Mouse (Mus musculus) retina, postnatal 1 day (tissue): ENCODE data around the gene Tmem40.

ENCODE experiments used
- DNase-seq: peaks from one replicate; pipeline ENCODE4 v3.0.0-alpha.2; 2012

Tmem40 gene

GRCm38 (mm10) chr6:115698699-115699098 is 63.5 kb downstream of the Tmem40 start:
- no peak for DNase-seq

- no peak for DNase-seq
Observed at GRCm38 (mm10) chr6:115697739-115698558, 64.3 kb downstream of the Tmem40 start.

- DNase-seq, result no peak
Observed at GRCm38 (mm10) chr6:115696707-115697215, 65.4 kb downstream of the Tmem40 start.

GRCm38 (mm10) chr6:115695124-115695523 is 67.1 kb downstream of the Tmem40 start:
- no peak for DNase-seq

- DNase-seq, result no peak
Observed at GRCm38 (mm10) chr6:115694441-115694842, 67.8 kb downstream of the Tmem40 start.

GRCm38 (mm10) chr6:115692963-115693730 is 69.1 kb downstream of the Tmem40 start:
- DNase-seq, result peak; percentile 24

GRCm38 (mm10) chr6:115692163-115692950 is 69.9 kb downstream of the Tmem40 start:
- no peak for DNase-seq

- no peak for DNase-seq
Observed at GRCm38 (mm10) chr6:115690105-115690504, 72.1 kb downstream of the Tmem40 start.

GRCm38 (mm10) chr6:115688589-115688988 is 73.6 kb downstream of the Tmem40 start:
- DNase-seq, result no peak

GRCm38 (mm10) chr6:115687753-115688152 is 74.5 kb downstream of the Tmem40 start:
- no peak for DNase-seq

GRCm38 (mm10) chr6:115684851-115685646 is 77.2 kb downstream of the Tmem40 start:
- DNase-seq, result peak; percentile 64

GRCm38 (mm10) chr6:115684271-115684670 is 77.9 kb downstream of the Tmem40 start:
- DNase-seq, result no peak

GRCm38 (mm10) chr6:115681066-115681465 is 81.1 kb downstream of the Tmem40 start:
- no peak for DNase-seq
